Mouse (Mus musculus) retina, postnatal 7 days (tissue): ENCODE measurements around the gene Sort1.
"Not testable (repeated sequence)": the region's sequence is repeated elsewhere in the genome, so short reads cannot be mapped to it uniquely, and the experiment has no call there.

ENCODE experiments used
- DNase-seq: peaks from one replicate; pipeline ENCODE4 v3.0.0-alpha.2; 2012; ENCODE audit warnings: low read depth, low spot score

Sort1 gene

GRCm38 (mm10) chr3:108283781-108284601 is at the start of gene Sort1:
TSS of gene Sort1 (plus strand) at chr3:108284082.
- DNase-seq = peak; percentile 81

GRCm38 (mm10) chr3:108237474-108238102 is 46.3 kb upstream of the Sort1 start:
- not testable (repeated sequence) for DNase-seq

GRCm38 (mm10) chr3:108241243-108241839 is 42.5 kb upstream of the Sort1 start:
- no peak for DNase-seq

- DNase-seq = no peak
Observed at GRCm38 (mm10) chr3:108246857-108247256, 37.0 kb upstream of the Sort1 start.

GRCm38 (mm10) chr3:108256719-108257637 is 26.9 kb upstream of the Sort1 start, which contains the start of gene Psma5:
TSS of gene Psma5 (plus strand) at chr3:108256926.
- DNase-seq = peak; percentile 96

- no peak for DNase-seq
Observed at GRCm38 (mm10) chr3:108257831-108258500, 25.9 kb upstream of the Sort1 start.

GRCm38 (mm10) chr3:108259319-108259718 is 24.6 kb upstream of the Sort1 start:
- DNase-seq = no peak

- not testable (repeated sequence) for DNase-seq
Observed at GRCm38 (mm10) chr3:108279495-108279894, 4.4 kb upstream of the Sort1 start.

GRCm38 (mm10) chr3:108282401-108283240 is 1.3 kb upstream of the Sort1 start:
- peak; percentile 42 for DNase-seq

GRCm38 (mm10) chr3:108283241-108283561 is 681 bp upstream of the Sort1 start:
- DNase-seq = no peak

- DNase-seq = no peak
Observed at GRCm38 (mm10) chr3:108285078-108285711, 1.3 kb downstream of the Sort1 start.

GRCm38 (mm10) chr3:108286671-108287439 is 3.0 kb downstream of the Sort1 start:
- no peak for DNase-seq

- no peak for DNase-seq
Observed at GRCm38 (mm10) chr3:108287811-108288805, 4.2 kb downstream of the Sort1 start.

- no peak for DNase-seq
Observed at GRCm38 (mm10) chr3:108289311-108290130, 5.6 kb downstream of the Sort1 start.

- no peak for DNase-seq
Observed at GRCm38 (mm10) chr3:108291036-108291799, 7.3 kb downstream of the Sort1 start.

- DNase-seq = no peak
Observed at GRCm38 (mm10) chr3:108294398-108294797, 10.5 kb downstream of the Sort1 start.
